Mouse (Mus musculus): ENCODE measurements around the gene B4galnt3.
A peak's percentile ranks its signal among the peaks of the same experiment; 100 is the strongest.

Gene B4galnt3

GRCm38 (mm10) chr6:120274181-120274580 is 20.2 kb downstream of the B4galnt3 start:
- no peak for DNase-seq

GRCm38 (mm10) chr6:120264151-120264550 is 30.2 kb downstream of the B4galnt3 start:
- no peak for DNase-seq

- no peak for DNase-seq
Observed at GRCm38 (mm10) chr6:120263608-120264007, 30.8 kb downstream of the B4galnt3 start.

GRCm38 (mm10) chr6:120262886-120263531 is 31.4 kb downstream of the B4galnt3 start:
- no peak for DNase-seq

GRCm38 (mm10) chr6:120259481-120259880 is 34.9 kb downstream of the B4galnt3 start:
- no peak for DNase-seq

GRCm38 (mm10) chr6:120256431-120256935 is 37.9 kb downstream of the B4galnt3 start:
- no peak for DNase-seq

GRCm38 (mm10) chr6:120255701-120256100 is 38.7 kb downstream of the B4galnt3 start:
- DNase-seq, result no peak

- DNase-seq, result no peak
Observed at GRCm38 (mm10) chr6:120255144-120255543, 39.2 kb downstream of the B4galnt3 start.

GRCm38 (mm10) chr6:120254640-120255039 is 39.7 kb downstream of the B4galnt3 start:
- no peak for DNase-seq

- no peak for DNase-seq
Observed at GRCm38 (mm10) chr6:120252741-120253140, 41.6 kb downstream of the B4galnt3 start.

GRCm38 (mm10) chr6:120251010-120251409 is 43.3 kb downstream of the B4galnt3 start:
- DNase-seq, result no peak

- DNase-seq, result no peak
Observed at GRCm38 (mm10) chr6:120249831-120250230, 44.5 kb downstream of the B4galnt3 start.

GRCm38 (mm10) chr6:120246676-120247075 is 47.7 kb downstream of the B4galnt3 start:
- no peak for DNase-seq

GRCm38 (mm10) chr6:120243250-120243649 is 51.1 kb downstream of the B4galnt3 start:
- peak; percentile 48 to 58 for DNase-seq

- no peak for DNase-seq
Observed at GRCm38 (mm10) chr6:120242530-120242929, 51.8 kb downstream of the B4galnt3 start.

- no peak for DNase-seq
Observed at GRCm38 (mm10) chr6:120241453-120241852, 52.9 kb downstream of the B4galnt3 start.

- peak; percentile 49 to 69 for DNase-seq
Observed at GRCm38 (mm10) chr6:120240461-120240860, 53.9 kb downstream of the B4galnt3 start.

GRCm38 (mm10) chr6:120235874-120236273 is 58.5 kb downstream of the B4galnt3 start:
- DNase-seq, result no peak

GRCm38 (mm10) chr6:120232885-120233284 is 61.5 kb downstream of the B4galnt3 start:
- DNase-seq, result no peak

- DNase-seq, result no peak
Observed at GRCm38 (mm10) chr6:120230441-120230840, 63.9 kb downstream of the B4galnt3 start.

GRCm38 (mm10) chr6:120229806-120230205 is 64.6 kb downstream of the B4galnt3 start:
- DNase-seq, result no peak

- no peak for DNase-seq
Observed at GRCm38 (mm10) chr6:120227068-120227467, 67.3 kb downstream of the B4galnt3 start.

GRCm38 (mm10) chr6:120225355-120225754 is 69.0 kb downstream of the B4galnt3 start:
- peak; percentile 46 to 47 for DNase-seq

GRCm38 (mm10) chr6:120222669-120223068 is 71.7 kb downstream of the B4galnt3 start:
- peak; percentile 74 to 77 for DNase-seq

- DNase-seq, result no peak
Observed at GRCm38 (mm10) chr6:120219281-120219680, 75.1 kb downstream of the B4galnt3 start.

All from cerebellum, postnatal 10 days (tissue).